Mouse (Mus musculus): ENCODE data around the gene Lmbr1l.

The Lmbr1l gene

DNA sequence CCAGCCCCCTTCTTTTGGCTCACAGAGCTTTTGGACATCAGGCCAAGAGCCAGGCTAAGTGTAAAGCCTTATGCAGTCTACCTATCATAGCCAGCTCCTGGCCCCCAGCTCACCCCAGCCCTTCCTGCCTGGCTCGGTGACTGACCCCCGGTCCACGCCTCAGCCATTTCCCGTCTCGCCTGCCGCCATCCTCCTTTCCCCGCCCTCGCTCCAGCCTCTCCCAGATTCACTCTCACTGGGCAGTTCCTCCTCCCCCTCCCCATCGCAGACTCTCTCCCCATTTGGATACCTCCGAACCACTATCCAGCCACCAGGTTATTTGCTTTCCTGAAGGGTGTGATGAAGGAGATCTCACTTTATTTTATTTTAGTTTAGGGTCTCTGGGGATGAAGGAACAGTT lies 20.5 kb downstream of the Lmbr1l start:
- no peak for ATAC-seq (ENCODE audit: insufficient number of reproducible peaks, low FRiP score, low TSS enrichment)

DNA sequence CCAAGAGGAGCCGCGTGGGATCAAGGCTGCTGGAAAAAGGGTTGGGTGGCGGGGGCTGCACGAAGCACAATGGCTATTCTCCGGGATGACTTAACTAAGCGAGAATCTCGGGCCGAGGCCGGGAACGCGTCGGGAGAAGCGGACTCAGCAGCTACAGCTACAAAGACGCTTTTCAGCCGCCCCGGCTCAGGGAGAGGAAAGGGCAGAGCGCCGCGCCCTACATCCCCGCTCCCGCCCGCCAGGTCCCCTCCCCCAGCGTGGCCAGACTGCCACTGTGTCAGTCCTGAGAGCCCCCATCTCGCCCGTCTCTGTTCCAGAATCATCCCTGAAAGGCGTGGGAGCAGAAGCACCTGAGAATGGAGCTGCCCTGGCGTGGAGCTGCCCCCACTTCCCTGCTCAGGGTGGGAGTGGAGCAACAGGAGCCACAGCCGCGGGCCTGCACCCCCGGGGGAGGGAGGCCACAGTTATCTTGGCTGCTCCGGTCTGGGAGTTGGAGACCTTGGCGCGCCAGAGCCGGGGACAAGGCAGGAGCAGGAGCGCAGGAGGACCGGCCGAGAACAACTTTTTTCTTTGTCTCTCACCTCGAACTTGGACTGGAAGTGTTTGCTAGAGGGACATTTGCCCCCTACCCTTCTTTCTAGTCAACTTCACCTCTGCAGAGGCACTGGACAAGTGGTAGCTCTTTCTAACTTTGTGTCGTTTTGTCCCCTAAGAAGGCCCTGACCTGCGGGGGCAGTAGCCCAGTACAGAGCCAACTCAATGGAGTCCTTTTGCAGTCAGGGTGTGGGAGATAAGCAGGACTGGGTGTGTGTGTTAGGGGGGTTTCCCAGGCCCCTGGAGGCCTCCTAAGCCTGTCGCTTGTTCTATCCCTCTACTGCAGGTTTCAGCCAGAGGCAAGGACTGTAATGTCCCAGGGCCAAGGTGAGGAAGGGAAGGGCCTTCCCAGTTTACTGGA lies 22.1 kb downstream of the Lmbr1l start:
- no peak for ATAC-seq (ENCODE audit: insufficient number of reproducible peaks, low FRiP score, low TSS enrichment)

DNA sequence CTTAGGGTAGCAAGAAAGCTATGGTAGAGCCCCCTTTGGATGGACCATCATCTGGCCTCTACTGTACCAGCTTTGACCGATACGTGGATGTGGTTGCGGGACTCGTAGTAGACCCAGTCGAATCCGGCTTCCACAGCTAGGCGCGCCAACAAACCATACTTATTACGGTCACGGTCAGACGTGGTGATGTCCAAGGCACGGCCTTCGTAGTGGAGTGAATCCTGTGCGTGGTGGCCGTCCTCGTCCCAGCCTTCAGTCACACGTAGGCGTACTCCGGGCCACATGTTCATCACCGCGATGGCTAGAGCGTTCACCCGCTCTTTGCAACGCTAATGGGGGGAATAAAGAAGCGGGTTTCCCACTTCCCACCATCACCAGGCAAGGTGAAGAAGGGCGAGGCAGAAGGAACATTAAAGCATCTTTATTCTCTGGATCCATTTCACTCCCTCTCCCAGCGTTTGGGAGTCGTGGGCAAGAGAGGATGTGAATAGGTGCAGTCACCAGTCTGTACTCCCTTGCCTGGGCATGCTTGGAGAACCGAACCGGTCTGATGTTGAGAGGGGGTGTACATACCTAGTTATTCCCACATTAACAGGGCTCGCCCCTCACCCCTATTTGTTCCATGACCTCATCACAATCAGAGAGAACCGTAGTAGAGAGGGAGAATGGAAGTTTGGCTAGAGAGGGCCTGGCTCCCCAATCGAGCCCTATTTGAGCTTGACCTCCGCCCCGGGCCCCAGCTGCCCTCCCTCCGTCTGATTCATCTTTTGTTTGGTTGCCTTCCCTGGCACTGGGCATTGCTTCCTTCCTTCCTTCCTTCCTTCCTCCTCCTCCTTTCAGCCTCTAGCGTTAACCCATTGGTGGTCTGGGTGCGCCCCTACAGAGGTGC lies 23.0 kb downstream of the Lmbr1l start:
- ATAC-seq (ENCODE audit: insufficient number of reproducible peaks, low FRiP score, low TSS enrichment) = no peak

DNA sequence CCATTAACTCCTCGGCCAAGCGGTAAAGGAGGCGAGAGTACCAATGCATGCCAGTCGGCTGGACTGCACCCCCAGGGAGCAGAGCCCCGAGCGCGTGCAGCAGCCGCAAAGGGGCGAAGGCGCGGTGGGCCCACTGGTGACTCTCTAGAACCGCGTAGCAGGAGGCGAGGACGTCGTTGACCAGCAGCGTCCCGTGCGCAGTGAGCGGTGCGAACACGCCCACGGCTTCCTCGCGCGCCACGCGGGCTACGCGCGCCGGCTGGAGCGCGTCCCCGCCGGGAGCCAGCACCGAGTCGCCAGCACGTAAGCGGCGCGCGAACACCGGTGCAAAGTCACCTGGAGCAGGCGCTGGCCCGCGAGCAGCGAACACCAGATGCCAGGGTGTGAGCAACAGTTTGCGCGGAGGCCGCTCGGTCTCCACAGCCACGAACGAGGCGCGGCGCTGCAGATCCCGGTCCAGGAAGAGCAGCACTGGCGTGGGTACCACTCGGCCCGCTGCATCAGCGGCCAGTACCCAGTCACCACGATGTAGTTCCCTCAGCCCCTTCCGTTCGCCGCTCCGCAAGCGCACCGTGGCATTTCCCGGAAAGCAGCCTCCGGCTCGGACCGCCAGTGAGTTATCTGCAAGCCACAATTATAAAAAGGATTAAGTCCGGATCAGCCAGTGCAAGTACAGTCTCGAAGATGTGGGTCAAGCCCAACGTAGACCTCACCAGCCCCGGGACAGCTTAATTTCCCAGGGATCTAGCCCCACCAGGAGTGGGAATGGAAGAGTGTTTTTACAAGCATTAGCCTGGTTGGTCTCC lies 23.9 kb downstream of the Lmbr1l start, which contains the start of gene Rhebl1:
Gene Rhebl1, minus strand, starts transcription at position 601 of the 806 bp plus-strand sequence.
- no peak; the same call in 1 of the 2 replicates for ATAC-seq (ENCODE audit: insufficient number of reproducible peaks, low FRiP score, low TSS enrichment)

DNA sequence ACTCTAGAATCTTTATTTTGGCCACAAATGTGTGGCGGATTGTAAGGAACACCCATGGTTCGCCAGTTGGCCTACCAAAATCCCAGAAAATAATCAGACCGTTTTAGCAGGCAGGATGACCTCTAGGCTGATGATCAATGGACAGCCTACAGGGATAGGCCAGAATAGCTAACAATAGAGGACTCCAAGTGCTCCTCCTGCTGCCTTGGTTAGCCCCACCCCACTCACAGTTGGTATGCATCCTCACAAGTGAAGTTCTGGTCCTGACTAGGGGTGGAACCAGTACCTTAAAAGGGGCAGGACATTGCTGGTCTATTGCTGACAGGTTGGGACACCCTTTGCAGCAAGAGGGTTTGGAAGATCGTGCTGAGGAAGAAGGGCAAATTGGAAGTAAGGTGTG lies 25.0 kb downstream of the Lmbr1l start:
- ATAC-seq (ENCODE audit: insufficient number of reproducible peaks, low FRiP score, low TSS enrichment) = no peak

DNA sequence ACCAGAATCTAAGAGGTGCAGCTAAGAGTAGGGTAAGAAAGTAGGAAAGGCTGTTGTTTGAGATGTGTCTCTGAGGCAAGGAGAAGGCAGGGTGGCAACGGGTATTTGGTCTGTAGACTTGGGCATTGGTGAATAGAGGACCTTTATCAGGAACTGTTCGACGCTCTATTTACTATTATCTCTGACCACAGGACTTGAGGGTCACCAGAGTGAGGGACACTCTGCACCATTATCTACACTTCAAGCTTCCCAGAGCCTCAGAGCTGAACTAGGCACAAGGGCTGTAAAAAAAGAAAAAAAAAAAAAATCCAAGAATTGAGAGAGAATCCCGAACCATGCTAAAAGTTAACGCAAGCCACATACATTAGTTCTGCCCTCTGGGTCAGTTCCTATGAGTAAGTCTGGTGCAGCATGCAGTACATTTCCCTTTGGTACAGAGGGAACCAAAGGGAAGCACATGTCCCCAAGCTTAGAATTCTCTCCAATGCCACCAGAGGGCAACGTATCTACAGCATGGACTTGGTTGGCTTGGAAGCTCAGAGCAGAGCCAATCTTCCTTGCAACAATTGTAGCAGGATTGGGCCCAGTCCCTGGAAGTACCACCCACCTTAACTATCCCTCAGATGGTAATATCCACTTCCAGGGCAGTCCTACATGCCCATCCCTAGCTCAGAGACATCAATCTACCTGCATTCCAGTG lies 26.0 kb downstream of the Lmbr1l start:
- ATAC-seq (ENCODE audit: insufficient number of reproducible peaks, low FRiP score, low TSS enrichment) = peak; percentile 70; the same call in 1 of the 2 replicates

DNA sequence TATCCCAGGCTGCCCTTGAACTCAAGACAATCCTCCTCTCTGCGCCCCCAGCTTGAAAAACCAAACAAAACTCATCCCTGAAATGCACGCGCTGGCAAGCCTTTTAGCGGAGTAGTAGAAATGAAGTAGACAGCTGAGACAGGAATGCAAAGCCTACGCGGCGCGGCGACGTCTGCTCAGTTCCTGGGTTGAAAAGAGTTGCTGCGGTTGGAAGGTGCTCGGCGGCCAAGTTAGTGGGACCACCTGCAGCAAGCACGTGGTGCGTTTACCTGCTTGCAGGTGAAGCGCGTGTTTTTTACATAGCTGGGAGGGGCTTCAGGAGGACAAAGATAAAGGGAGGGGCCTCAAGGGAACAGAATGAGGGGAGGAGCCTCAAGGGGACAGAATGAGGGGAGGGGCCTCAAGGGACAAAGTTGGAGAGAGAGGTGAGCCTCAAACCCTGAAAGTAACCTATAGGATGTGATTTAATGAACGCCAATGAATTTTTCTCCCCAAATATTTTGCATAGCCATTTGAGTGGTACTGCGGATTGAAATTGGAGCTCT lies 26.8 kb downstream of the Lmbr1l start:
- no peak for ATAC-seq (ENCODE audit: insufficient number of reproducible peaks, low FRiP score, low TSS enrichment)

DNA sequence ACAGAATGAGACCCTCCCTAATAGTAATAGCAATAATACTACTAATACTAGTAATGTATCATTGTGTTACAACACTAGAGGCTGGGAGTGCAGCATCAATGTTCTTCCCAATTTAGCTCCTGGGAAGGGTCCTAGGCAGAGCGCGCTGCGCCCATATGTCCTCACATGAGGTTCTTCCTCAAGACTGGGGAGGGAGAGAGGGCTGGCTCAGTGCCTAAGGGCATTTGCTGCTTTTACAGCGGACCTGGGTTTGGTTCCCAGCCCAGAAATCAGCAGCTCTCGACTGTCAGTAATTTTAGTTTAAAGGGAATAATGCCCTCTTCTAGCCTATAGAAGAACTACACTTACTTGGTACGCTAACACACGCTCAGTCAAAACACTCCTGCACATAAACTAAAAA lies 30.5 kb downstream of the Lmbr1l start:
- ATAC-seq (ENCODE audit: insufficient number of reproducible peaks, low FRiP score, low TSS enrichment) = no peak

DNA sequence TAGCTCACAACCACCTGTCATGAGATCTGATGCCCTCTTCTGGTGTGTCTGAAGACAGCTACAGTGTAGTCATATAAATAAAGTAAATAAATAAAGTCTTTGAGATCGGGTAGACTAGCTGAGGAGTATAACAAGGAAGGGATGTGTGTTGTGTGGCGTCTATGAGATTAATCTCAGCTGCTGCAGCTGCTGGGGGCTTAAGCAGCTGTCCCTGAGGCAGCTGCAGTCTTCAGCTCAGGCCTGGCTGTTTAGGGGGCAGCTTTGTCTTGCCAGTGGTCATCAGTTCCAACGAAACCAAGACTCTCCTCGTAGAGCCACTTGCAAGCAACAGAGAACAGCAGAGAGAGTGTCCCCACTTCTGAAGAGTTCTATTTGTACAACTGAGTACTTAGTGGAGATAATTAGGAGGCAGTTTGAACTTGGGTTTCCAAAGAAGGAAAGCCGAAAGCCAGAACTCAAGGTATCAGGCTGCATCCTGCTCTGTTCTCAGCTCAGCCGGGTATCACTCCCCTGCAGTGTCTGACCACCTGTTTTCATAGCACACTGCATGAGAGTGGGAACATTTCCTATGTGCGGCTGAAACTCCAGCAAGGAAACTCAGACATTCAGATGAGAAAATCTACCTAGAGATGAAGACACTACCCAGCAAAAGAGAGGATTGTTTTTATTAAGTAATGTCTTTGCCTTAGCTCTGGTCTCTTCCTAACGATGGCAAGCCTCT lies 31.2 kb downstream of the Lmbr1l start:
- no peak for ATAC-seq (ENCODE audit: insufficient number of reproducible peaks, low FRiP score, low TSS enrichment)

DNA sequence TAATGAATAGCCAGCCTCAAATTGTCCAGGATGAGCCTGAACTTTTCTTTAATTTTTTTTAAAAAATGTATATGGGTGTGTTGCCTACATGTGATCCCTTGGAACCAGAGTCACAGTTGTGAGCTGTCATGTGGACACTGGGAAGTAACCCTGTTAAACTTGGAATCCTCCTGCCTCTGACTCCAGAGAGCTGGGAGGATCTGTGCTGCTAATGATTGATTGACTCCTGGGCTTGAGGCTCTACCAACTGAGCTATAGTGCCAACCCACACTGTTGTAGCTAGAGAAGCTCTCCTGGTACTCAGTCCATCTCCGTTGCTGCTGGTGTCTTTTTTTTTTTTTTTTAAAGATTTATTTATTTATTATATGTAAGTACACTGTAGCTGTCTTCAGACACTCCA lies 33.9 kb downstream of the Lmbr1l start:
- ATAC-seq (ENCODE audit: insufficient number of reproducible peaks, low FRiP score, low TSS enrichment) = no peak

DNA sequence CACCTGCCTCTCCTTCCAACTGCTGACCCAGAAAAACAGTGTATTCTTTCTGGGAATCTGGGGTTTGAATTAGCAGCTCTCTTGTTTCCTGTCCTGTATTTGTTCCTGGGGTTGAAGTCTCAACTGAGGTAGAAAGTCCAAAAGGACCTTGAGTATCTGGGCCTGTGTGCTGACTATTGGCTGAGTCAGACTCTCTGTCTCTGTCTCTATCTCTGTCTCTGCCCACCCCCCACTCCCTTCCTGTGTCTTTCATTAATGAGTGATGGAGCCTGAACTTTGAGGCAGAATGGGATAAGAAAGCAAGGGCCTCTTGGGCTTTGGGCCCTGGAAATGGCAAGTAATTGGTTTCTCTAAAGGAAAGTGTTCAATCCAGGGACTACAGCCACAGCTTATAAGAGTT lies 34.4 kb downstream of the Lmbr1l start:
- no peak for ATAC-seq (ENCODE audit: insufficient number of reproducible peaks, low FRiP score, low TSS enrichment)

DNA sequence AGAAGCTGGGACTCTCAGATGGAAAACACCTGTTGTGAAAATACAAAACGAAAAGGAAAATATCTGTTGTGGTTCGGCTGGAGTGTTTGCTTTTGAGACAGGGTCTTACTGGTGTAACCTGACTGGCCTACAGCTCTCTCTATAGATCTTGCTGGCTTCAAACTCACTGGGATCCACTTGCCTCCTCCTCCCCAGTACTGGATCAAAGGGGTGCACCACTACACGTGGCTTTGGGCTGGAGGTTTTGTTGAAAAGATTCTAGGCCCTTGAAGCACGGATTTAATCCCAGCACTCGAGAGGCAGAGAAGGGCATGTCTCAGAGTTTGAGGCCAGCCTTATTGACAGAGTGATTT lies 36.4 kb downstream of the Lmbr1l start:
- ATAC-seq (ENCODE audit: insufficient number of reproducible peaks, low FRiP score, low TSS enrichment) = peak; percentile 4; the same call in 1 of the 2 replicates

DNA sequence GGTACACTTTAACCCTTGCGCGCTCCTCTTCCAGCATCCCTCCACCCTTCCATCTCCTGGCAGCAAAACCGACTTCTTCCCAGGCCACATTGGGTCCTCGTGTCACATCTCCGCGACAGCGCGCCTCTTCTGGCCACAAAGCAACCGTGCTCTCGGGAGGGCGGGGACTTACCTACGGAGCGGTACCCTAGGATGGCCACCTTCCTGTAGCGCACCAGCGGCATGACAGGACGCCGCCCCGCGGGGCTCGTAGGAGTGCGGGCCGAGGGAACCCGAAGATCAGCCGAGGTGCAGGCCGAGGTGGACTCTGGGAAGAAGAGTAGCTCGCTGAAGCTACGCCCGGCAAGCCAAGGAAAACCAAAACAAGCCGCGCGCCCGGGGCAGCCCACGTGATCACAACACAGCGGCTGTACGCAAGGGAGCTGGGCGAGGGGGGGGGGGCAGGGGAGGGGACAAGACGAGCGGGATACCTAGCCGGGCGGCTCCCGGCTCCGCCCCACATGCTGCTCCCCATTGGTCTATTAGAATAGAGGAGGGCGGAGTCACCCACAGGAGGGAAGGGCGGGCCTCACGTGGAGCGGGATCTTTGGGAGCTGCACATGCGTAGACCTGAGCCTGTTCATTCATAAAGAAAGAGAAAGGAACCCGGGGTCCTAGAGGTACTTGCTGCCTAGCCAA lies 36.9 kb downstream of the Lmbr1l start:
- peak; percentile 93 for ATAC-seq (ENCODE audit: insufficient number of reproducible peaks, low FRiP score, low TSS enrichment)

DNA sequence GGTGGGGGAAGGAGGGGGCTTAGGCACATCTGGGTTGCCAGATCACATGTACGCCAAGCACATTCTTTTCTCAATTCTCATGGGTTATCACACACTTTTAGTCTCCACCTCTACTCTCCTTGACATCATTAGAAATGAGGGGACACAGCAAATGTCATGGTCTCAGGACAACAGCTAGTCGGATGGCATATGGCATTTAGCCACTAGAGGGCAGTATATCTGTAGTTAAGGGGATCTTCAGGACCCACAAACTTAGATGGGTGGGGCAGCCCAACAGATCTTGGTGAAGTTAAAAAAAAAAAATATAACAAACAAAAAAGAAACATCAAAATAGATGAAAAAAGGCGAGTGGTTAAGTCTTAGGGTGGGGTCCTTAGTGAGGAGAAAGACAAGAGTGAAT lies 40.7 kb downstream of the Lmbr1l start:
- no peak for ATAC-seq (ENCODE audit: insufficient number of reproducible peaks, low FRiP score, low TSS enrichment)

DNA sequence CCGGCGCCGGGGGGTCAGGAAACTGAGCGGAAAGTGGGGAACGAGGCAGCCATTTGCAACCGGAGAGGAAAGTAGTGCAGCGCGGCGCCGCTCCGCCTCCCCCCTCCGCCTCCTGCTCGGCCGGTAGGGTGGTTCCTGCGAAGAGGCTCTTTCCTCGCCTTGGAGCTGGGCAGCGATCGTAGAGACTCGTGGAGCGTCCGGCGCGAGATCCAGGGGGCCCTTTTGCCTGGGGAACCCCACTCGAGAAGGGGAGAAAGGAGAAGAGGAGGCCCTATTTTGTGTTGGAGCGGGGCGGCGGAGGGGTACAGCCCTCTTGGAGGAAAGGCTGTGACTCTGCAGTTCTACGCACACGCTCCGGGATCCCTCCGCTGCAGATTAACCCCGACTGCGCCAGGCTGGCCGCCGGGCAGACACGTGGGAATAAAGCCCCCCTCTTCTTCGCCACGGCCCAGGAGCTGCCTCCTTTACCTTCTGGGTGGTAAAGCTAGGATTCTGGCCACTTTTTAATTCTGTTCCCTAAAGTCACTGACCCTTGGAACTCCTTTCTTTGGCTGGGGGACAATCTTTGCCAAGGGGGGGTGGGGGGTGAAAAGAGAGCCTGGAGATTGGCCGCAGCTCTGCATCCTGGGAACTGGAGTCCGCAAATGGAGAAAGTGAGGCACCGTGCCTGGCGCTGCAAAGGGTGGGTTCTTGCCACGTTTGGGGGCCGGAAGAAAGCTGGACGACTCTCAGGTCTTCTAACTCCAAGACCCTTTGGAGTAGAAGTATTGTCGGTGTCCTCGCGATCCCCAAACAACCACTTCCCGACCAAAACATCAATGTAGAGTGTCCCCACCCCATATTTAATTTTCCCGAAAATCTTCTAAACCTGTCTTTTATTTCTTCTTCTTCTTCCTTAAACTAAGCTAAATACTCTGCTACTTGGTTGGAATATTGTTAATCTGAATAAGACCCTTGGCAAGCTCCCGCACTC lies 45.8 kb downstream of the Lmbr1l start:
- ATAC-seq (ENCODE audit: insufficient number of reproducible peaks, low FRiP score, low TSS enrichment) = peak; percentile 66

DNA sequence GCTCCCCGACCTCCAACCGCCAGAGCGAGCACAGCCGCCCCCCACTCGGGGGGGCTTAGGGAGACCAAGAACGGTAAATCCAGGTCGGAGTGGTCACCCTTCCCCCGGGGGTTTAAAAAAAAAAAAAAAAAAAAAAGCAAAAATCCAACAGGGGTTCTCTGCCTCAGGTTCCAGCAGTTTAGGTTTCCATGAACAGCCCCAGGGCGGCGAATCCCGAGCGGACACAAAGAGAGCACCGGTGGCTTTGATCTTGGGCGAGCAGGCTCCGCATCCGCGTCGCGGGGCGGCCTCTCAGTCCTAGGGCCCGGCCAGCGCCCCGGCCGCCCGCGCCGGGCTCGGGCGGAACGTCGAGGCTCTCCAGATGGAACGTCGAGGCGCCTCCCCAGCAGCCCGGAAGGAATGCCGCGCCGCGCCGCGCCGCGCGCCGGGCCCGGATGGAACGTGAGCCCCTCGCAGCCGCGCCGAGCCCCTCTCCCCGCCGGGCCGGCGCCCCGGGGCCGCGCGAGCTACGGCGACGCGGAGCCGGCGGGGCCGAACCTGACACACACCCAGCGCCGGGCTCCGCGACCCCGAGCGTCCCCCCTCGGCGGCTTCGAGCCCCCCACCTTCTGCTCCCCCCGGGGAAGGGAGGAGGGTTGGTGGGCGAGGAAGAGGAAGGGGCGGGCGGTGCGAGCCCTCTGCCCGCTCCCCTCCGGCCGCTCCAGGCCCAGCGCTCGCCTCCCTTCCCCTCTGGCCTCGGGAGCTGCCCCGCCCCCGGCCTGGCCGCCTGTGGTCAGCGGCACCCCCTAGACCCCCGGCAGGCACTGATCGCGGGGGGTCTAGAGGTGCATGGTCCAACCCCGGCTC lies 46.7 kb downstream of the Lmbr1l start, which contains the start of gene Kmt2d:
Gene Kmt2d, minus strand, starts transcription at position 135 of the 846 bp plus-strand sequence.
- no peak; the same call in 1 of the 2 replicates for ATAC-seq (ENCODE audit: insufficient number of reproducible peaks, low FRiP score, low TSS enrichment)
